Mouse (Mus musculus) gastrocnemius, adult 18-20 months (tissue): ENCODE measurements around the gene Mapk10. TPM values are rescaled to one million over a fixed set of nuclear protein-coding genes. Genes with fewer than 3 reads are reported as not detected.

Source experiments
- DNase-seq: peaks from one replicate; pipeline ENCODE4 v3.0.0; 2021; ENCODE audit warnings: low spot score
- total RNA-seq, 2 experiments: library from RNA; stranded (reverse); gene quantifications; 2 replicates each; pipeline ENCODE4 v1.2.3; 2021

Mapk10 gene
- total RNA-seq, 2 experiments from 2014 or later: 0.39 to 1.6 TPM

DNA sequence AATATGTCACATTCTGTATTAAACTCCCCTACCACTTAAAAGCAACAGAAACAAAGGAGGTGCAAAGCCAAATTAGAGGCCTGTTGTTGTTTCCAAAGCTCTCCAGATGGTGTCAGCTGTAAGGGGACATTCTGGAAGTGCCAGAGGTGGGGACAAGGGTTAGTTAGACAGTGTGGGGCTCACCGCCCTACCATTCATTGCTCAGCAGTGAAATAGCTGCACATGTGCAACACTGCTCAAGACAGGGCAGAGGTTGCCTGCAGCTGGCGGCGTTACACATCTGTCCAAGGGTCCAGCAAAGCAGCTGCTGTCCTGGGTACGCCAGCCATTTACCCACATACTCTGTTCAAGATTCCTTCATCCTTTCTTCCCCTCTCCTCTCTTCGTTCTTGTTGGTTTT lies 342.9 kb downstream of the Mapk10 start:
- DNase-seq: no peak

DNA sequence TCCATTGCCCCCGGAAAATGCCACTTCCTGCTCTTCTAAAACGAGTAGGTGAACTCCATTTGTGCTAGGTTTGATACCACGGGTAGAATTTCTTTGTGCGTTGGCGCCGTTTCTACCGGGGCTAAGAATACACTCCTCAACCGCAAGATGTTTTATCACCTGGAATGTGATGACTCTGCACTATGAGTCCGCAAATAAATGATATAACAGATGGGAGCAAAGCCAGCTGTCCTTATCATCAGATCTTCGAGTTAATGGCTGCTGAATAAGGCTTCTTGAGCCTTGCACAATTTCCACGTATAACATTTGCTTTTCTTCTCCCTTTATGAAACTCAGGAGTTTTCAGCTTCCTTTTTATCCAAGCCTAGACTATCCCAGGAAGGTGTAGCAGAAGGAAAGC lies 351.4 kb downstream of the Mapk10 start:
- no peak for DNase-seq

DNA sequence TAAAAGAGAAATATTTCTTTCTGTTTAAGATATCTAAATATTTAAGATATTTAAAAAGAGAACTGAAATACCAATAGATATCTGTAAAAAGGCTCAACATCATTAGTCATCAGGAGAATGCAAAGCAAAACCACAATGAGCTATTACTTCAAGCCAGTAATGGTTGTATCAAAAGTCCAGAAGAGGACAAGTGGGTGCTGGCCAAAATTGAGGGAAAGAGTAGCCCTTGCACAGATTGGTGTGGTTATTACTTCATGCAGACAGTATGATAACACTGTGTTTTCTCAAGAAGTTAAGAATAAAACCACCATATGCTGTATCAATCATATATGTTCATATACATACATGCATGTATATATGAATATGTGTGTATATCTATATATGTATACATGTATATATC lies 353.1 kb downstream of the Mapk10 start:
- DNase-seq: no peak

Other genes with a start within 250 kb of the Mapk10 start
- gene Ptpn13, start 213.9 kb upstream of the Mapk10 start, total RNA-seq: 1 to 10 TPM; 1.7 to 2.3 TPM